Mouse (Mus musculus) midbrain, embryonic 11.5 days (tissue): ENCODE results near the gene Cldn15. TPM values are rescaled to one million over a fixed set of nuclear protein-coding genes. Genes with fewer than 3 reads are reported as not detected.

Experiments
- ATAC-seq: fragments of 200-750 bp; cut with Nextera tagmentation; 2 replicates; pipeline ENCODE4 v1.8.0; 2017; ENCODE audit warnings: moderate TSS enrichment, moderate library complexity; ENCODE audit not compliant: low FRiP score
- DNase-seq: peaks from one replicate; pipeline ENCODE4 v3.0.0; 2015; ENCODE audit warnings: low spot score; ENCODE audit errors: missing footprints
- H3K27ac ChIP-seq: fragments of 300-500 bp; sonication (generic); 2 replicates; pipeline ENCODE4 v1.5.1; 2014; ENCODE audit warnings: low read depth, low read length
- H3K27me3 ChIP-seq: fragments of 300-500 bp; sonication (generic); 2 replicates; pipeline ENCODE4 v1.6.1; 2014; ENCODE audit warnings: mild to moderate bottlenecking, low read length, moderate library complexity, mixed read lengths; ENCODE audit not compliant: control insufficient read depth, insufficient read depth
- H3K36me3 ChIP-seq: fragments of 300-500 bp; sonication (generic); 2 replicates; pipeline ENCODE4 v1.6.1; 2014; ENCODE audit warnings: mild to moderate bottlenecking, low read length, moderate library complexity, mixed read lengths; ENCODE audit not compliant: control insufficient read depth, insufficient read depth
- H3K4me1 ChIP-seq: fragments of 300-500 bp; sonication (generic); 2 replicates; pipeline ENCODE4 v1.6.1; 2014; ENCODE audit warnings: low read length; ENCODE audit not compliant: control insufficient read depth, insufficient read depth
- H3K4me2 ChIP-seq: fragments of 300-500 bp; sonication (generic); 2 replicates; pipeline ENCODE4 v1.6.1; 2014; ENCODE audit warnings: mild to moderate bottlenecking, moderate library complexity
- H3K4me3 ChIP-seq: fragments of 300-500 bp; sonication (generic); 2 replicates; pipeline ENCODE4 v1.5.1; 2014; ENCODE audit warnings: low read depth, low read length
- H3K9ac ChIP-seq: fragments of 300-500 bp; sonication (generic); 2 replicates; pipeline ENCODE4 v1.6.1; 2014; ENCODE audit warnings: low read length
- H3K9me3 ChIP-seq: fragments of 300-500 bp; sonication (generic); 2 replicates; pipeline ENCODE4 v1.6.1; 2016; ENCODE audit warnings: low read length; ENCODE audit not compliant: control insufficient read depth
- WGBS: fragments of 180-500 bp; shearing (Covaris S2); extraction: QIAGEN DNeasy Blood & Tissue Kit; methylation state at CpG from one replicate; pipeline ENCODE4 v1.1.7; 2014; 5-methylcytosine and 5-hydroxymethylcytosine counted together
- polyA plus RNA-seq: library from polyadenylated mRNA; unstranded; fragments of >200 nt; fragmentation: Nextera tagmentation; extraction: Ambion mirVana; gene quantifications from 2 replicates; pipeline ENCODE4 v1.2.1, GENCODE M21; 2014

Cldn15 gene
- polyA plus RNA-seq, 1 experiment from 2014 or later, result 0.22 TPM

DNA sequence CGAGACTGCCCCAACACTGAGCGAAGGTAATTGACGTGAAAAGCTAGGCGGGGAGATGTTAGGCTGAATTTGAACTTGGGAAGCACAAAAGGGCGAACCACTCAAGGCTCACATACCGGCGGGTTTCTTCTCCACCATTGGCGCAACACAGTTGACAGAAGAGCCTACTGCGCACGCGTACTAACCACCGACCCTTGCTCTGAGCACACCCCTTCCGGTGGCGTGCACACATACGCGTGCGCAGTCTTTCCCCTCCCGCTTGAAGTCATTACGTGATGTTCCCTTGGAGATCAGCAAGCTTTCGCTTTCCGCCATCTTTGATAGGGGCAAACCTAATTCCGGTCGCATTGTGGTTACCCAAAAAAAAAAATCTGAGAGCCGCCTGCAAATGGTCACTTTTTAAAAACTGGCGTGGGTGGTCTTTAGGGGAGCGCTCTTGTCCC lies 20.3 kb downstream of the Cldn15 start, which contains the start of gene Plod3:
TSS of gene Plod3 (plus strand) at position 325 of the 443 bp plus-strand sequence.
- Histone ChIP-seq H3K4me3 (peak within 1 kb of the TSS; percentile 90), H3K27ac (peak within 1 kb of the TSS; percentile 91), H3K9me3 (no peaks in the 10 kb centered on the region), H3K27me3 (no peaks in the 10 kb centered on the region), H3K9ac (peak within 1 kb of the TSS; percentile 98), H3K4me2 (peak within 1 kb of the TSS; percentile 97), H3K36me3 (peaks cover 18% of the 10 kb centered on the region), H3K4me1 (peaks cover 11% of the 10 kb centered on the region)
- ATAC-seq (peak; percentile 94), DNase-seq (peak; percentile 100)
- WGBS, result 0% methylated on average over 26 of the region's 26 CpGs

DNA sequence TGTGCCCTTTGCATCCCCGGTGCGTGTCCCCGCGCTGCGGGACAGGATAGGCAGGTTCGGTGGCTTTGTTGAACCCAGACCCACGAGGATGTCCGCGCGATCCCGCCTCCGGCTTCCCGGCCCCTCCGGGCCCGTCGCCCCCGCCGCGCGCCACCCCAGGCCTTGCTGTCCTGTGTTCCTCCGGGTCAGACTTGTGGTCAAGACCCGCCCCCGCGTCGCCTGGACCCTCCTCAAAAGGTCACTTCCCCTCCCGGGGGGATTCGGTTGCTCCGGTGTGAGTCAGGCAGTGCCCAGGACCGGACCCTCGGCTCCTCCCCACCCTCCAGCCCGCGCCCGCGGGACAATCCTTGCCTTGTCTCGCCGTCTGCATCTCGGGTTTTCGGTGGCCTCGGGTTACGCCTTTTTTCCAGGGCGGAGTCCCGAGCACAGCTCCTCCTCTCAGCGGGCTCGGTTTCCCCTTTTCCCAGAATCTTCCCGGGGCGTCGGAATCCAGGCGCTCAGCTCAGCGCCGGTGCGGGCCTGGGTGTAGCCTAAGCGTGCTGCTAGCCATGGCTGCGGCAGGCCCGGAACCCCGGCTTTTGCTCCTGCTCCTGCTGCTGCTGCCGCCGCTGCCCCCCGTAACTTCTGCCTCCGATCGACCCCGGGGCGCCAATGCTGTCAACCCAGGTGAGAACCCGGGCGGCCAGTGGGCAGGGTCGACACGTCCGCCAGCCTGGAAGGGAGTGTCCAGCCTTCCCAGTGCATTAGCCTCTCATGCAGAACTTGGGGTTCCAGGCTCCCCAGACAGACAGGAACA lies 20.9 kb downstream of the Cldn15 start:
- Histone ChIP-seq H3K27ac (peak overlapping the region; percentile 91), H3K9me3 (no peaks in the 10 kb centered on the region), H3K36me3 (peaks cover 18% of the 10 kb centered on the region), H3K4me3 (peak overlapping the region; percentile 90), H3K4me1 (peaks cover 11% of the 10 kb centered on the region), H3K27me3 (no peaks in the 10 kb centered on the region), H3K9ac (peak overlapping the region; percentile 98), H3K4me2 (peak overlapping the region; percentile 97)
- peak; percentile 75 for ATAC-seq
- DNase-seq, result no peak
- WGBS, result under 1% methylated on average over 67 of the region's 67 CpGs

DNA sequence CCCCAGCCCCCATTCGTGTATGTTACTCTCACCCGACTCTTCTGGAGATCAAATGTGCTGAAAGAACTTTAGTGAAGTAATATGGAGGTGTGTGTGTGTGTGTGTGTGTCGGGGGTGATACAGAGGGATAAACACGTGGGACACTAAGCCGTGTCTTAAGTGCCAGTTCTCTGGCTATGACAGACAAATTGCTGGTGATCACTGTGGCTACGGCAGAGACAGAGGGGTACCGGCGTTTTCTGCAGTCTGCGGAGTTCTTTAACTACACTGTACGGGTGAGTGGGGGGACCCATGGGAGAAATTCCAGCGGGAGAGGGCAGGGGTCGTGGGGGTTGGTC lies 21.5 kb downstream of the Cldn15 start, which contains the start of gene Znhit1:
TSS of gene Znhit1 (minus strand) at position 88 of the 338 bp plus-strand sequence.
- peak within 1 kb of the TSS; percentile 90 for H3K4me3 ChIP-seq
- ATAC-seq (peak; percentile 0; the same call in 1 of the 2 replicates), DNase-seq (no peak)
- peak within 1 kb of the TSS; percentile 91 for H3K27ac ChIP-seq
- H3K9ac ChIP-seq, result peak within 1 kb of the TSS; percentile 98
- H3K27me3 ChIP-seq, result no peaks in the 10 kb centered on the region
- WGBS, result 13% methylated on average over 12 of the region's 12 CpGs
- H3K4me2 ChIP-seq, result peak within 1 kb of the TSS; percentile 97
- H3K9me3 ChIP-seq, result no peaks in the 10 kb centered on the region
- H3K36me3 ChIP-seq, result peaks cover 18% of the 10 kb centered on the region
- peaks cover 11% of the 10 kb centered on the region for H3K4me1 ChIP-seq

DNA sequence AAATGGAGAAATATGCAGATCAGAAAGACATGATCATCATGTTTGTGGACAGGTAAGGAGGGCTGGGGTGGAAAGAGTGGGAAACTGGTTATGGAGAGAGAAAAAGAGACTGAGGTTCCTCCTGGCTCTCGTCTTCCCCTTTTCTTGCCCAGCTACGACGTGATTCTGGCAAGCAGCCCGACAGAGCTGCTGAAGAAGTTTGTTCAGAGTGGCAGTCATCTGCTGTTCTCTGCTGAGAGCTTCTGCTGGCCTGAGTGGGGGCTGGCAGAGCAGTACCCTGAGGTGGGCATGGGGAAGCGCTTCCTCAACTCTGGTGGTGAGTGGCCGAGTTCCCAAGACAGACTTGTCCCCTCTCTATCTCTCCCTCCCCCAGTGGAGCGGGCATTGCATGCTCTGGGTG lies 22.0 kb downstream of the Cldn15 start:
- Histone ChIP-seq H3K9ac (peak overlapping the region; percentile 98), H3K9me3 (no peaks in the 10 kb centered on the region), H3K36me3 (peaks cover 22% of the 10 kb centered on the region), H3K4me1 (peaks cover 11% of the 10 kb centered on the region), H3K27me3 (no peaks in the 10 kb centered on the region), H3K4me3 (peak overlapping the region; percentile 90), H3K4me2 (peak overlapping the region; percentile 97), H3K27ac (no peak overlapping the region)
- 89% methylated on average over 7 of the region's 7 CpGs for WGBS
- DNase-seq (no peak), ATAC-seq (no peak)

DNA sequence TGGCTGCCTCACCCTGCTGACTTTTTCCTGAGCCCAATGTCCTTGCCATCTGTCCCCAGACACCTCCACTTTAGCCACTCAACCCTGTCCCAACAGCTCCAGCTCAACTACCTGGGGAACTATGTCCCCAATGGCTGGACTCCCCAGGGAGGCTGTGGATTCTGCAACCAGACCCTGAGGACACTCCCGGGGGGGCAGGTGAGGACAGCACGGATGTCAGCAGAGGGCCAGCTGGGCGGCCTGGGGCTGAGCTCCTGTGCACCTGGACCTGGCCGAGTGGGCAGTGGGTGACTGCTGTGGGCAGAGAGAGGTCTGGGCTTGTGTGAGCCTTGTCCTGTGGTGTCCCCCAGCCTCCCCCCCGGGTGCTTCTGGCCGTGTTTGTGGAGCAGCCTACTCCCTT lies 23.4 kb downstream of the Cldn15 start:
- DNase-seq (no peak), ATAC-seq (no peak)
- Histone ChIP-seq H3K9ac (no peak overlapping the region), H3K4me3 (no peak overlapping the region), H3K9me3 (no peaks in the 10 kb centered on the region), H3K27ac (no peak overlapping the region), H3K36me3 (peaks cover 28% of the 10 kb centered on the region), H3K4me1 (peaks cover 11% of the 10 kb centered on the region), H3K4me2 (no peak overlapping the region), H3K27me3 (no peaks in the 10 kb centered on the region)
- 92% methylated on average over 6 of the region's 6 CpGs for WGBS

DNA sequence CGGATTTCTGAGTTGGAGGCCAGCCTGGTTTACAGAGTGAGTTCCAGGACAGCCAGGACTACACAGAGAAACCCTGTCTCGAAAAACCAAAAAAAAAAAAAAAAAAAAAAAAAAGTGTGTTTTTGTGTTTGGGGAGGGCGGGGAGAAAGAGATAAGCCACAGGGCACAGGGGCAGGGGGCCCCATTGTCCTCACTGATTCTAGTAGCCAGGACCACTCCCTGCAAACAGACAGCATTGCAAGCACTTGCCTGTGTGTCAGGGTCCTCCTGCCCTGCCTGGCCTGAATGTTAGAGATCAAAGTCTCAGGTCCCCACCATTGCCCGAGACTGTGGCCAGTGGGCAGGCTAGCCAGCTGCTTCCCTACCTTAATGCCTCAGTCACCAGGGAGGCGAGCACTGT lies 33.0 kb downstream of the Cldn15 start:
- H3K9ac ChIP-seq, result no peak overlapping the region
- H3K36me3 ChIP-seq, result peaks cover 8% of the 10 kb centered on the region
- no peaks in the 10 kb centered on the region for H3K4me1 ChIP-seq
- 75% methylated on average over 3 of the region's 5 CpGs for WGBS
- ATAC-seq (no peak), DNase-seq (no peak)
- H3K27ac ChIP-seq, result no peak overlapping the region
- no peaks in the 10 kb centered on the region for H3K27me3 ChIP-seq
- H3K4me2 ChIP-seq, result no peak overlapping the region
- no peaks in the 10 kb centered on the region for H3K9me3 ChIP-seq
- no peak overlapping the region for H3K4me3 ChIP-seq

DNA sequence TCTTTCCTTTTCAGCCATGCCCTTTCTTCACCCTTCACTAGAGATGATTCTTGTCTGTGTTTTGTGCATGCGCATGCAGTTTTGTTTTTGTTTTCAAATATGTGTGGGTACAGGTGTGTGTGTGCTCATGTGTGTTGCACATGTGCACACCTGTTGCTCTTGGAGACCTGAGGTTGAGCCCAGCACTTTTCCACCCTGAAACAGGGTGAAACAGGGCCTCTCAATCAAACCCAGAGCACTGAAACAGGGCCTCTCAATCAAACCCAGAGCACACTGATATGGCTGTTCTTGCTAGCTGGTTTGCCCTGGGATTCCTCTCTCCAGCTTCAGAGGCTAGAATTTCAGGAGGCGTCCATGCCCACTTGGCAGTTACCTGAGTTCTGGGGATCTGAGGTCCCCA lies 34.2 kb downstream of the Cldn15 start:
- Histone ChIP-seq H3K36me3 (peaks cover 2% of the 10 kb centered on the region; the same call in 1 of the 2 replicates), H3K27ac (no peak overlapping the region), H3K9ac (no peak overlapping the region), H3K9me3 (no peaks in the 10 kb centered on the region), H3K4me3 (no peak overlapping the region), H3K4me2 (no peak overlapping the region), H3K27me3 (no peaks in the 10 kb centered on the region), H3K4me1 (no peaks in the 10 kb centered on the region)
- ATAC-seq, result no peak
- 79% methylated on average over 2 of the region's 2 CpGs for WGBS
- peak; percentile 89 for DNase-seq

DNA sequence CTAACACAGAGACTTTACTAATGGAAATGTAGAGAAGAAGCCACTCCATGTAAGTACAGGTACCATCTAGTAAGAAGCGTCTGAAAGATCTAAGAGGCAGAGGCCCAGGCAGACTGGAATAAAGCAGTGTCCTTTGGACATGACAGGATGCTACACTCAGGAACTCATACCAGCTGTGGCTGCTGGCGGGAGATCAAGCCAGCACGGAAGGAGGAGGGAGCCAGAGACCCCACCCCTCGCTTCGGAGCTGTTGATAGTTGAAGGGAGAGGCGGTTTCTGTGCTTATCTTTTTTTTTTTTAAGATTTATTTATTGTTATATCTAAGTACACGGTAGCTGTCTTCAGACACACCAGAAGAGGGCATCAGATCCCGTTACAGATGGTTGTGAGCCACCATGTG lies 40.9 kb downstream of the Cldn15 start:
- Histone ChIP-seq H3K9me3 (no peaks in the 10 kb centered on the region), H3K27ac (no peak overlapping the region), H3K4me1 (no peaks in the 10 kb centered on the region), H3K4me3 (no peak overlapping the region), H3K4me2 (no peak overlapping the region), H3K27me3 (no peaks in the 10 kb centered on the region), H3K9ac (no peak overlapping the region), H3K36me3 (no peaks in the 10 kb centered on the region)
- DNase-seq, result no peak
- no peak for ATAC-seq
- 64% methylated on average over 8 of the region's 8 CpGs for WGBS

DNA sequence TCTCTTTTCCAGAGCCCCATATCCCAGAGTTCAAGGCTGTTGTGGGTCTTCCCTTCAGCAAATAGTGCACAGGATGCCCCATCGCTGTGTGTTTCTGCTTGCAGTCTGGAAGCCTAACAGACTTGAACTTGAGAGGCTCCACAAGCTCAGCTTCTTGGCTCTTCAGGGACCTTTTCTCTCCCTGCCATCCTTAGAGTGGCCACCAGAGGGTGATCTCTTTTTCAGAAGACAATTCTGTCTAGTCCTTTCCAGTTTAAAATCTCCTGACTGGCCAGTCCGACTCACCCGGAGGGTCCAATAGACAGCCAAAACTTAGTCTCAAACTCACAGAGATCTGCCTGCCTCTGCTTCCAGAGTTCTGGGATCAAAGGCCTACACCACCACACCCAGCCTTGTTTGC lies 43.6 kb downstream of the Cldn15 start:
- 23% methylated on average over 3 of the region's 3 CpGs for WGBS
- H3K27ac ChIP-seq, result no peak overlapping the region
- no peak overlapping the region for H3K4me2 ChIP-seq
- no peaks in the 10 kb centered on the region for H3K36me3 ChIP-seq
- H3K9me3 ChIP-seq, result no peaks in the 10 kb centered on the region
- peak; percentile 90 for DNase-seq
- ATAC-seq, result no peak
- no peaks in the 10 kb centered on the region for H3K27me3 ChIP-seq
- H3K9ac ChIP-seq, result no peak overlapping the region
- H3K4me1 ChIP-seq, result no peaks in the 10 kb centered on the region
- no peak overlapping the region for H3K4me3 ChIP-seq
